Mouse (Mus musculus): ENCODE data around the gene Pitpnm2.

DNA sequence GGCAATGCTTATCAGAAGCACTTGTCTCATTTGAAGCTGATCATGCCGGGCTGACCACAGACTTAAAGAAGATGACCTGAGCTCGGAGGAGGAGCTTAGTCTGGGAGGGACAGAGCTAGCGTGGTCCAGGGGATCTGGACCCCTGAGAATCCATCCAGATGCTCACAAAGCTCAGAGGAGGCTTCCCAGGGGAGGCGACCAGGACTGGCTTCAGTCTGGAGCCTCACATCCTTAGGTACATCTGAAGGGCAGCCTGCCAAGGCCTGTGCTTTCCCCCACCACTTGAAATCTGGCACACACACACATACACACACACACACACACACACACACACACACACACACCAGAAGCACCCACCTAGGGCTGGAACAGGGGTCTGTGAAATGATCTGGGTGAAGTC lies 47.5 kb downstream of the Pitpnm2 start:
- TF ChIP-seq POLR2A (IDR thresholded peaks at IDR 0.05; ENCODE audit: extremely low read depth, insufficient read depth, low read length), result no peak
- no peak for TF ChIP-seq CTCF (IDR thresholded peaks at IDR 0.05; ENCODE audit: extremely low read depth, insufficient read depth, low read length)

Data from cortical plate, adult 2 months (tissue).